Mouse (Mus musculus) thymus, adult 2 months (tissue): ENCODE measurements around the gene Des.

Experiments used
- CTCF ChIP-seq: fragments of 200-500 bp; IDR thresholded peaks from 2 replicates; pipeline ENCODE4 v1.5.1; 2012; ENCODE audit warnings: mild to moderate bottlenecking, control low read depth, low read length, moderate library complexity, borderline replicate concordance; ENCODE audit not compliant: control insufficient read depth, poor library complexity, insufficient read depth; ENCODE audit errors: extremely low read depth
- POLR2A ChIP-seq: fragments of 200-500 bp; IDR thresholded peaks from 2 replicates; pipeline ENCODE4 v1.6.1; 2012; ENCODE audit warnings: mild to moderate bottlenecking, low read length, control low read depth, moderate library complexity; ENCODE audit not compliant: control insufficient read depth, poor library complexity, insufficient read depth; ENCODE audit errors: extremely low read depth

- TF ChIP-seq CTCF, result no peak
- TF ChIP-seq POLR2A, result no peak
These were observed 19.6 kb upstream of the Des start for GRCm38 (mm10) chr1:75340519-75340918.
